Mouse (Mus musculus) MEL (cell line): ENCODE measurements around the gene Gm42715.

ENCODE experiments used
- CHD2 ChIP-seq: IDR thresholded peaks from 2 replicates; pipeline ENCODE4 v1.6.1; 2011; ENCODE audit warnings: low read length, improper control_type of control experiment
- CTCF ChIP-seq, 3 experiments: IDR thresholded peaks in 2 of 3; conservative IDR thresholded peaks in 1 of 3; 2 replicates each; pipeline ENCODE4 v1.5.1; 2011 to 2012; ENCODE audit warnings: low read length in 3 of 3, low read depth in 2 of 3, mild to moderate bottlenecking in 2 of 3, improper control_type of control experiment in 1 of 3, inconsistent platforms in 1 of 3, mixed read lengths in 1 of 3, moderate library complexity in 1 of 3; ENCODE audit not compliant: control insufficient read depth in 1 of 3, insufficient read depth in 1 of 3, poor library complexity in 1 of 3, severe bottlenecking in 1 of 3
- E2F4 ChIP-seq: IDR thresholded peaks from 2 replicates; pipeline ENCODE4 v1.6.1; 2011; ENCODE audit warnings: low read depth, low read length, improper control_type of control experiment, borderline replicate concordance
- EP300 ChIP-seq, 2 experiments: IDR thresholded peaks; 2 replicates each; pipeline ENCODE4 v1.6.1; 2011; ENCODE audit warnings: improper control_type of control experiment in 2 of 2, low read length in 2 of 2, low read depth in 1 of 2, mild to moderate bottlenecking in 1 of 2
- GABPA ChIP-seq: IDR thresholded peaks from 2 replicates; pipeline ENCODE4 v1.6.1; 2012; ENCODE audit warnings: low read depth, mild to moderate bottlenecking, inconsistent platforms, low read length, improper control_type of control experiment, moderate library complexity
- HCFC1 ChIP-seq: IDR thresholded peaks from 2 replicates; pipeline ENCODE4 v1.6.1; 2012; ENCODE audit warnings: low read depth, mild to moderate bottlenecking, inconsistent platforms, low read length, improper control_type of control experiment, moderate library complexity
- MEF2A ChIP-seq: IDR thresholded peaks from 2 replicates; pipeline ENCODE4 v1.6.1; 2014; ENCODE audit warnings: low read depth, mild to moderate bottlenecking, inconsistent platforms, low read length, improper control_type of control experiment; ENCODE audit not compliant: poor library complexity, insufficient replicate concordance, severe bottlenecking; ENCODE audit errors: extremely low read depth
- MXI1 ChIP-seq: IDR thresholded peaks from 2 replicates; pipeline ENCODE4 v1.6.1; 2011; ENCODE audit warnings: mild to moderate bottlenecking, low read depth, low read length, improper control_type of control experiment
- MYC ChIP-seq: IDR thresholded peaks from 2 replicates; pipeline ENCODE4 v1.6.1; 2011; ENCODE audit warnings: low read depth, mild to moderate bottlenecking, low read length, improper control_type of control experiment, moderate library complexity
- NRF1 ChIP-seq: IDR thresholded peaks from 2 replicates; pipeline ENCODE4 v1.6.1; 2014; ENCODE audit warnings: low read depth, mild to moderate bottlenecking, inconsistent platforms, low read length, improper control_type of control experiment, moderate library complexity; ENCODE audit not compliant: poor library complexity, insufficient read depth, severe bottlenecking
- POLR2A ChIP-seq, 2 experiments: IDR thresholded peaks; 2 replicates each; pipeline ENCODE4 v1.6.1; 2011 to 2012; ENCODE audit warnings: low read length in 2 of 2, mild to moderate bottlenecking in 2 of 2, control low read depth in 1 of 2, improper control_type of control experiment in 1 of 2, low read depth in 1 of 2, moderate library complexity in 1 of 2; ENCODE audit not compliant: control insufficient read depth in 1 of 2, insufficient read depth in 1 of 2, poor library complexity in 1 of 2
- TAL1 ChIP-seq: IDR thresholded peaks from 2 replicates; pipeline ENCODE4 v1.6.1; 2012; ENCODE audit warnings: mild to moderate bottlenecking, inconsistent platforms, low read length, moderate library complexity, mixed read lengths
- TCF12 ChIP-seq: IDR thresholded peaks from 2 replicates; pipeline ENCODE4 v1.6.1; 2014; ENCODE audit warnings: low read depth, mild to moderate bottlenecking, inconsistent platforms, low read length, improper control_type of control experiment, moderate library complexity

DNA sequence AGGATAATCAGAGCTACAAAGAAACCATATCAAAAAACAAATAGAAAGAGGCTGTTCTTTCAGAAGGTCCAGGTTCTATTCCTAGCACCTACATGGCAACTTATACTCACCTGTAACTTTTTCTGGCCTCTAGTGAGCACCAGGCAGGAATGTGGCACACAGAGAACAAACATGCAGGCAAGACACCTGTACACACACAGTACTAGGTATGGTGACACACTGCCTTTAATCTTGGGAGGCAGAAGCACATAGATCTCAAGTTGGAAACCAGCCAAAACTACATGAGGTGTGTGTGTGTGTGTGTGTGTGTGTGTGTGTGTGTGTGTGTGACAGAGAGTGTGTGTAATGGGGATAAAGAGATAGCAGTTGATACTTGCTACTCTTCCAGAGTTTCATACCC lies 24.7 kb upstream of the Gm42715 start:
- TF ChIP-seq POLR2A (IDR thresholded peaks at IDR 0.05; ENCODE audit: control insufficient read depth in 1 of 2, insufficient read depth in 1 of 2, low read depth in 1 of 2, low read length in 2 of 2, poor library complexity in 1 of 2), result no peak
- no peak for TF ChIP-seq E2F4
- no peak for TF ChIP-seq CHD2
- TF ChIP-seq TCF12, result 0 out of 2 replicates have a peak, but pooled peaks have one; percentile 10
- no peak for TF ChIP-seq NRF1
- no peak for TF ChIP-seq CTCF (IDR thresholded peaks at IDR 0.05 in 2 of 3, conservative IDR thresholded peaks at IDR 0.05 in 1 of 3; ENCODE audit: control insufficient read depth in 1 of 3, insufficient read depth in 1 of 3, low read depth in 2 of 3, low read length in 3 of 3, poor library complexity in 1 of 3, severe bottlenecking in 1 of 3)
- no peak for TF ChIP-seq HCFC1
- no peak for TF ChIP-seq MYC
- TF ChIP-seq TAL1, result no peak
- no peak for TF ChIP-seq MEF2A
- peak in 1 of 2 experiments; percentile 17; a peak in 1 of 4 replicates for TF ChIP-seq EP300 (IDR thresholded peaks at IDR 0.05; ENCODE audit: low read depth in 1 of 2, low read length in 2 of 2)
- TF ChIP-seq MXI1, result no peak
- TF ChIP-seq GABPA, result no peak
